Mouse (Mus musculus): Measurements from ENCODE around the gene Atp2b4.

DNA sequence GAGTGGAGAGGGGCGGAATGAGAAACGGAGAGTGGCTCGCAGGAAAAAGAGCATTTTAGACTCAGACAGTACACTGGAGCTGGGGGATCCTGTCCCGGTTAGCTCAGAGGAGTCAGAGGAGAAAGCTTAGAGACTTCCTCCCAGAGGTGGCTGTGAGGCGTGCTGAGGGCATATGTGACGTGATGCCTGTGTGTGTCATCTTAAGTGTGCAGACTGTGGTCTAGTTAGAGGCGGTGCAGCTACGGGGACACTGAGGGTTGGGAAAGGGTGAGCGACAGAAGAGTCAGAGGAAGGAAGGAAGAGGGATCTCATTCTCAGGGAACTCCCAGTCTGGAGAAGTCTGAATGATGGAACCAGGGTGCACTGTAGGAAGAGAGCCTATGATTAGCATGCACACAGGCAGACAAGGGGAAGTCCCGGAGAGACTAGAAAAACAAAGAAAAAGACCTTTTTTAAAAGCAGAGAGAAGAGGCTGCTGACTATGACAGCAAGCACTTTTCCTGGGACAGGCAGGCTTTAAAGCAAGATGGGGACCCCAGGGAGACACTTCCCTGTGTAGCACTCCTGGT lies 28.9 kb downstream of the Atp2b4 start:
- TF ChIP-seq POLR2A (IDR thresholded peaks at IDR 0.05; ENCODE audit: low read depth, low read length) (no peak), CTCF (IDR thresholded peaks at IDR 0.05; ENCODE audit: extremely low read depth, insufficient read depth, insufficient read length, insufficient replicate concordance) (no peak)
